In the genomic region with DNA sequence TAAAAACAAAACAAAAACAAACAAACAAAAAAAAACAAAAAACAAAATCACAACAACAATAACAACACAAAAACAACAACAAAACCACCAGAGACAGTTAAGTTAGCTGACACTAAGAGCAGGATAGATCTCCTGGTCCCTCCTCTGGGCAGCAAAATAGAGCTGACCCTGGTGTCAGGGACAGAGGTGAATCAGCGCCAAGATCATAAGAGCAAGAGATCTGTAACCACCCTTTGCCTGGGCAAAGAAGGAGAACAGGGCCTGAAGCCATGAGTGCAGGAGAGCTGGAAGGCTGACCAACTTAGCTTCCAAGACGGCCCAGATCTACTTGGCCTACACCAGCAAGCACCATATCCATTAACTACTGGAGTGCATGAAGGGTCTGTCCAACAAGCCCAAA, we compare ENCODE assay signal across 27 mouse cellular contexts.
"Had no signal": no experiment of that assay in that cellular context is flagged by ENCODE, and none has a peak within 500 bp of the region (broad histone marks: within the 10 kb centered on the region; RNA-seq: fewer than 3 reads in every experiment).

No protein-coding gene starts in this region.

- H3K36me3 ChIP-seq: heart, embryonic 13.5 days; heart, embryonic 15.5 days; hindbrain, embryonic 13.5 days; hindbrain, embryonic 15.5 days; kidney, embryonic 15.5 days; limb, embryonic 10.5 days; limb, embryonic 12.5 days; liver, embryonic 13.5 days had no signal

- H3K27ac ChIP-seq: heart, adult 2 months; heart, embryonic 13.5 days; heart, embryonic 15.5 days; hindbrain, embryonic 13.5 days; hindbrain, embryonic 15.5 days; hindbrain, postnatal 0 days; kidney, embryonic 15.5 days; kidney, postnatal 0 days; limb, embryonic 10.5 days; limb, embryonic 12.5 days; liver, embryonic 13.5 days had no signal

- H3K27me3 ChIP-seq: heart, embryonic 13.5 days; heart, embryonic 15.5 days; hindbrain, embryonic 13.5 days; hindbrain, embryonic 15.5 days; kidney, embryonic 15.5 days; limb, embryonic 12.5 days; liver, embryonic 13.5 days had no signal

- H3K4me1 ChIP-seq: heart, embryonic 13.5 days; heart, embryonic 15.5 days; hindbrain, embryonic 13.5 days; hindbrain, embryonic 15.5 days; kidney, embryonic 15.5 days; limb, embryonic 10.5 days; limb, embryonic 12.5 days; liver, embryonic 13.5 days had no signal

- DNase-seq: gastrocnemius, postnatal 14 days; gastrocnemius, postnatal 36 days; heart, adult 11 months; heart, adult 2 months; heart, postnatal 14 days; heart, postnatal 36 days; kidney, adult 11 months; kidney, adult 2 months; kidney, adult 9 months; kidney, postnatal 14 days; kidney, postnatal 36 days; layer of hippocampus, adult 9-11 months; layer of hippocampus, postnatal 36 days; liver; liver, embryonic 13.5 days had no signal

- H3K9me3 ChIP-seq: heart, embryonic 13.5 days; heart, embryonic 15.5 days; hindbrain, embryonic 13.5 days; hindbrain, embryonic 15.5 days; kidney, embryonic 15.5 days; limb, embryonic 10.5 days; limb, embryonic 12.5 days; liver, embryonic 13.5 days had no signal

- ATAC-seq: hindbrain, postnatal 0 days; intestine, embryonic 16.5 days had no signal

- H3K4me3 ChIP-seq: heart, adult 2 months; heart, embryonic 13.5 days; heart, embryonic 15.5 days; hindbrain, embryonic 13.5 days; hindbrain, embryonic 15.5 days; kidney, embryonic 15.5 days; limb, embryonic 10.5 days; limb, embryonic 12.5 days; liver, embryonic 13.5 days had no signal

- H3K9ac ChIP-seq: heart, embryonic 13.5 days; heart, embryonic 15.5 days; hindbrain, embryonic 13.5 days; hindbrain, embryonic 15.5 days; kidney, embryonic 15.5 days; limb, embryonic 12.5 days; liver, embryonic 13.5 days had no signal

- H3K4me2 ChIP-seq: heart, embryonic 11.5 days; heart, embryonic 13.5 days; heart, embryonic 15.5 days; hindbrain, embryonic 13.5 days; hindbrain, embryonic 15.5 days; kidney, embryonic 15.5 days; limb, embryonic 12.5 days; liver, embryonic 11.5 days; liver, embryonic 13.5 days had no signal
